Mouse (Mus musculus) lung, embryonic 15.5 days (tissue): Measurements from ENCODE around the gene Vsig8. TPM values are rescaled to one million over a fixed set of nuclear protein-coding genes. Genes with fewer than 3 reads are reported as not detected.

Experiments used
- ATAC-seq: fragments of 200-750 bp; cut with Nextera tagmentation; 2 replicates; pipeline ENCODE4 v1.8.0; 2017; ENCODE audit warnings: moderate number of reproducible peaks, borderline replicate concordance; ENCODE audit not compliant: low FRiP score, low TSS enrichment; ENCODE audit errors: extremely low read depth
- H3K27ac ChIP-seq: fragments of 300-500 bp; sonication (generic); 2 replicates; pipeline ENCODE4 v1.5.1; 2015; ENCODE audit warnings: moderate library complexity, mild to moderate bottlenecking, inconsistent platforms
- H3K27me3 ChIP-seq: fragments of 300-500 bp; sonication (generic); 2 replicates; pipeline ENCODE4 v1.6.1; 2015; ENCODE audit warnings: inconsistent platforms
- H3K36me3 ChIP-seq: fragments of 300-500 bp; sonication (generic); 2 replicates; pipeline ENCODE4 v1.6.1; 2015; ENCODE audit warnings: inconsistent platforms
- H3K4me1 ChIP-seq: fragments of 300-500 bp; sonication (generic); 2 replicates; pipeline ENCODE4 v1.6.1; 2015; ENCODE audit warnings: inconsistent platforms
- H3K4me2 ChIP-seq: fragments of 300-500 bp; sonication (generic); 2 replicates; pipeline ENCODE4 v1.6.1; 2015; ENCODE audit warnings: inconsistent platforms, mild to moderate bottlenecking, moderate library complexity
- H3K4me3 ChIP-seq: fragments of 300-500 bp; sonication (generic); 2 replicates; pipeline ENCODE4 v1.5.1; 2015; ENCODE audit warnings: mild to moderate bottlenecking, inconsistent platforms
- H3K9ac ChIP-seq: fragments of 300-500 bp; sonication (generic); 2 replicates; pipeline ENCODE4 v1.6.1; 2015; ENCODE audit warnings: inconsistent platforms
- H3K9me3 ChIP-seq: fragments of 300-500 bp; sonication (generic); 2 replicates; pipeline ENCODE4 v1.6.1; 2016; ENCODE audit warnings: inconsistent platforms
- WGBS: fragments of 180-500 bp; shearing (Covaris S2); methylation state at CpG from one replicate; pipeline ENCODE4 v1.1.7; 2015; 5-methylcytosine and 5-hydroxymethylcytosine counted together
- polyA plus RNA-seq: library from polyadenylated mRNA; unstranded; fragments of >200 nt; fragmentation: Nextera tagmentation; extraction: Ambion mirVana; gene quantifications from 2 replicates; pipeline ENCODE4 v1.2.1, GENCODE M21; 2015

Vsig8 gene
- polyA plus RNA-seq, 1 experiment from 2014 or later = 0.47 TPM

DNA sequence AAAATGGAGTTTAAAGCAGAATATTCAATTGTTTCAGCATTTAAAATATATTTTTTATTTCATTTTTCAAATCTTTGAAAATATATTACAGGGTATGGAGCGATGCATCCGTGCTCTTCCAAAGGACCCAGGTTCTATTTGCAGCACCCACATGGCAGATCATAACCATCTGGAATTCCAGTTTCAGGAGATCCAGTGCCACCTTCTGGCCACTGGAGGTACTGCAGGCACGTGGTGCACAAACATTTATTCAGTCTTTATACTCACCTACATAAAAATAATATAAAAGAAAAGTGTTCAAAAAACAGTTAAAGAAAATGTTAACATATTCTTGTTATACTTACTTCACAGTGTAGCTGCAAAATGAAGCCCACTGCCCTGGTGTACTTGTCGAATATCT is 37.7 kb upstream of the Vsig8 start:
- WGBS = 75% methylated on average over 4 of the region's 4 CpGs
- Histone ChIP-seq H3K4me1 (peaks cover 63% of the 10 kb centered on the region), H3K27ac (no peak overlapping the region), H3K36me3 (no peaks in the 10 kb centered on the region), H3K4me2 (no peak overlapping the region), H3K27me3 (no peaks in the 10 kb centered on the region), H3K4me3 (no peak overlapping the region), H3K9me3 (0 out of 2 replicates have a peak, but pooled peaks cover 3% of the 10 kb centered on the region), H3K9ac (no peak overlapping the region)
- ATAC-seq = no peak

GRCm38 (mm10) chr1:172519644-172520043 is 36.1 kb upstream of the Vsig8 start:
- no peaks in the 10 kb centered on the region for H3K36me3 ChIP-seq
- no peak overlapping the region for H3K9ac ChIP-seq
- peak overlapping the region; percentile 86 for H3K27ac ChIP-seq
- H3K4me3 ChIP-seq = no peak overlapping the region
- no peak for ATAC-seq
- 0 out of 2 replicates have a peak, but pooled peaks cover 3% of the 10 kb centered on the region for H3K9me3 ChIP-seq
- no peaks in the 10 kb centered on the region for H3K27me3 ChIP-seq
- 59% methylated on average over 6 of the region's 6 CpGs for WGBS
- peaks cover 56% of the 10 kb centered on the region for H3K4me1 ChIP-seq
- no peak overlapping the region for H3K4me2 ChIP-seq

DNA sequence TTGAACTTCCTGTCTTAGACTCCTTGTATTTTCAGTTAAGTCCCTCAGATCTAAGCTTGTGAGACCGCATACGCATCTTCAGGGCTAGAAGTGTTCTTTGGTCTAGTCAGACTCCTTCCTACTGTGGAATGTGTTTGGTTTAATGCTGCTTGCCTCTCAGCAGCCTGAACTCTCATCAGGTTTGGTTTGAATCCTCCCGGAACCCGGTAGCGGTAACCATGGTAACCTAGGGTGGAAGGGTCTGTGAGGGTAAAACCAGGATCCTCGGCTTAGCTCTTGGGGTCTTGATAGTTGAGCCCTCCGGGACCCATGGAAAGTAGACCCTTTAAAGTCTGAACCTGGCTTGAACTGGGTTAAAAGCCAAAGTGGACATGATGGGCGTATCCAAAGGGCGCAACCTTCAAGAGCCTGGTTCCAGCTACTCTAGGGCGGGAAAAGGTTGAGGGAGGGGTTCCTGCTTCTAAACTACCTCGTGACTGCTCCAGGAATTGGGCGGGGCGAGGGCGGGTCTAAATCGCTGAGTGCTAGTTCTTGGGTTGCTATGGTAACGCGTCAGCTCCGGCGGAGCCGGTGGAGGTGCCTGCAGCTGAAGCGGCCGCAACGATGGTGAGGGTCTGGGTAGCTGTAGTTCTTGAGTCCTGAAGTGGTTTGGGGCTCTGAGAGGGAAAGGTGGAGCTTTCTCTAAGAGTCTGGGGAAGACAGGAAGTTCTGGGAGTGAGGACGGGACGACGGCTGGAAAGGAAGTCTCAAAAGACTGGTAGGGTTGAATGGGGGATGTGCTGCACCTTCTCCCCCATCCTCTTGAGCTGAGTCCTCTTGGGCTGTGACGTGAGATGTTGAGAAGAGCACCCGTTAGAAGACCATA is 34.9 kb upstream of the Vsig8 start, which contains the start of gene Cfap45:
Cfap45 (plus strand) TSS at position 226 of the 865 bp plus-strand sequence.
- Histone ChIP-seq H3K9ac (no peak within 1 kb of the TSS), H3K9me3 (0 out of 2 replicates have a peak, but pooled peaks cover 3% of the 10 kb centered on the region), H3K27me3 (no peaks in the 10 kb centered on the region), H3K27ac (peak within 1 kb of the TSS; percentile 86), H3K4me3 (peak within 1 kb of the TSS; percentile 41), H3K4me1 (peaks cover 55% of the 10 kb centered on the region), H3K4me2 (peak within 1 kb of the TSS; percentile 66), H3K36me3 (no peaks in the 10 kb centered on the region)
- ATAC-seq = peak; percentile 69
- WGBS = 3% methylated on average over 28 of the region's 28 CpGs

GRCm38 (mm10) chr1:172522524-172522923 is 33.2 kb upstream of the Vsig8 start:
- H3K27ac ChIP-seq = 0 out of 2 replicates have a peak overlapping the region, but pooled peaks have one; percentile 16
- H3K4me1 ChIP-seq = peaks cover 71% of the 10 kb centered on the region
- no peak for ATAC-seq
- no peaks in the 10 kb centered on the region for H3K27me3 ChIP-seq
- no peak overlapping the region for H3K4me2 ChIP-seq
- WGBS = 47% methylated on average over 7 of the region's 7 CpGs
- H3K9me3 ChIP-seq = 0 out of 2 replicates have a peak, but pooled peaks cover 3% of the 10 kb centered on the region
- H3K9ac ChIP-seq = no peak overlapping the region
- no peak overlapping the region for H3K4me3 ChIP-seq
- H3K36me3 ChIP-seq = no peaks in the 10 kb centered on the region

DNA sequence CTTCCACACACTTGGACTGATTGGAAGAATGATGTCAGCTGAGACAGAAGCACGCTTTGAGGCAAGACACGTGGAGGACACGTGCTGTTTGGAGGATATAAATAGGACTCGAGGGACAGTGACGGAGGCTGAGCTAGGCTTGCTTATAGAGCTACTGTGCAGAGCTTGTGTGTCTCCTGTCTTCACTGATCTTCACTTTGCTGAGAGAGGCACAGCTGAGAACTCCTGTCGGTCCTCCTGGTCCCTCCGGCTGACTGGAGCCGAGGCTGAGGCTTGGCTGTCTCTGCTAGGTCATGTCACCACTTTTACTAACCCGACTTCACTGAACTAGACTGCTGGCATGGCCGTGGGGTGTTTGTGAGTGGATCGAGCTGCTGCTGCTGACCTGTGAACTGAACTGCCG is 32.0 kb upstream of the Vsig8 start:
- Histone ChIP-seq H3K4me3 (no peak overlapping the region), H3K9ac (no peak overlapping the region), H3K36me3 (no peaks in the 10 kb centered on the region), H3K4me1 (peaks cover 71% of the 10 kb centered on the region), H3K4me2 (no peak overlapping the region), H3K27ac (peak overlapping the region; percentile 58), H3K9me3 (no peaks in the 10 kb centered on the region), H3K27me3 (no peaks in the 10 kb centered on the region)
- WGBS = 28% methylated on average over 12 of the region's 12 CpGs
- ATAC-seq = peak; percentile 48

GRCm38 (mm10) chr1:172525027-172525764 is 30.5 kb upstream of the Vsig8 start:
- H3K27me3 ChIP-seq = no peaks in the 10 kb centered on the region
- H3K4me1 ChIP-seq = peaks cover 66% of the 10 kb centered on the region
- H3K9ac ChIP-seq = no peak overlapping the region
- peak overlapping the region; percentile 96 for H3K27ac ChIP-seq
- no peaks in the 10 kb centered on the region for H3K9me3 ChIP-seq
- H3K36me3 ChIP-seq = no peaks in the 10 kb centered on the region
- H3K4me3 ChIP-seq = no peak overlapping the region
- WGBS = 26% methylated on average over 15 of the region's 15 CpGs
- peak; percentile 25 for ATAC-seq
- peak overlapping the region; percentile 36 for H3K4me2 ChIP-seq

DNA sequence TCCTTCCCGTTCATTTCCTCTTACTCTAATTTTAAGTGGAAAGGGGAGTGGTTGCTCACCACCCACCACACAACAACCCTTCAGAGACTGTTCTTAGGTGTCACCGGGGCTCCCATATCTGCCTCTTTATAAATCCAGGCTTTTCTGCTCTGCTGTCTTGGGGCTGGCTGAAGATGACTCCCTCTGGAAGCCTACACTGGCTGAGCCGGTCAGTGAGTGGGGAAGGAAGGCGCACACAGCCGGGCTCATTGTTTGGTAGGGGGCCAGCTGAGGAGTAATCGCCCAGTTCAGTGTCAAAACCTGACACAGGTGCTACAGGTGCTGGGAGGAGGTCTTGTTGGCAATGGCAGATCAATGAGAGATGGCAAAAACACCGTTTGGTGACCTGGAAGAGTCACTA is 29.8 kb upstream of the Vsig8 start:
- H3K36me3 ChIP-seq = no peaks in the 10 kb centered on the region
- H3K4me2 ChIP-seq = peak overlapping the region; percentile 36; the same call in 1 of the 2 replicates
- peaks cover 64% of the 10 kb centered on the region for H3K4me1 ChIP-seq
- H3K27ac ChIP-seq = peak overlapping the region; percentile 96
- no peaks in the 10 kb centered on the region for H3K27me3 ChIP-seq
- 47% methylated on average over 7 of the region's 7 CpGs for WGBS
- H3K4me3 ChIP-seq = peak overlapping the region; percentile 14; the same call in 1 of the 2 replicates
- H3K9ac ChIP-seq = 0 out of 2 replicates have a peak overlapping the region, but pooled peaks have one; percentile 15
- H3K9me3 ChIP-seq = no peaks in the 10 kb centered on the region
- ATAC-seq = no peak

DNA sequence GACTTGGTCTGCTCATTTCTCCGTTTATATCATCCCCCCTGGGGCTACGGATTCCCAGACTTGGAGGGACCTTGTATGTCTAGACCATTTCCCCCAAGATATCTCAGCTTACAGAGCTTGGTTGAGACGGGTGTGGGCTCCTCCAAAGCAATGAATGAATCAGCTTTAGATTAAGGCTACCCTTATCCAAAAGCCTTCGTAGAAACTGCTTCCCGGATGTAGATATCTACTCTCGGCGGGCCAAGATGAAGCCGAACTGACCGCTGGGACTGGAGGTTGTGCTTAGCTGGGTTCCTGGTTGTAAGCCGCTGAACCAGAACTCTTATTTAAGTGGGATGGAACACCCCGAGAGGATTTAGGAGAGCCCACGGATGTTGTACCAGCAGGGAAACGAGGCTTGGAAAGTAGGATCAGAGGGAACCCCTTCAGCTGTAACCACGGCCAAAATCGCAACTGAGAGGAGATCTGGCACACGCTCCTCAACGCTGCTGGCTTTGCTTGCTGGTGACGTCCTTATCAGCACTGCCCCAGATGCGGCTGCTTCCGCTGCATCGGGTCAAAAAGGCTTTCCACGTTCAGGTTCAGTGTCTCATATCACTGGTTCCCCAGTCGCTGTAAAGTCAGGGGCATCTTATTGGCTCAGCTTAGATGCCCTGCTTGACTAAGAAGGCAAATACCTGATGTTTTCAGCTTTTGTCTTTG is 29.2 kb upstream of the Vsig8 start:
- peak overlapping the region; percentile 36 for H3K4me2 ChIP-seq
- 43% methylated on average over 23 of the region's 23 CpGs for WGBS
- peak overlapping the region; percentile 14 for H3K4me3 ChIP-seq
- no peaks in the 10 kb centered on the region for H3K27me3 ChIP-seq
- no peaks in the 10 kb centered on the region for H3K36me3 ChIP-seq
- H3K27ac ChIP-seq = peak overlapping the region; percentile 96
- H3K9me3 ChIP-seq = no peaks in the 10 kb centered on the region
- 0 out of 2 replicates have a peak overlapping the region, but pooled peaks have one; percentile 15 for H3K9ac ChIP-seq
- peaks cover 60% of the 10 kb centered on the region for H3K4me1 ChIP-seq
- no peak for ATAC-seq

GRCm38 (mm10) chr1:172527431-172527830 is 28.3 kb upstream of the Vsig8 start:
- peak overlapping the region; percentile 96; the same call in 1 of the 2 replicates for H3K27ac ChIP-seq
- H3K27me3 ChIP-seq = no peaks in the 10 kb centered on the region
- ATAC-seq = no peak
- no peaks in the 10 kb centered on the region for H3K9me3 ChIP-seq
- no peaks in the 10 kb centered on the region for H3K36me3 ChIP-seq
- no peak overlapping the region for H3K4me2 ChIP-seq
- peaks cover 58% of the 10 kb centered on the region for H3K4me1 ChIP-seq
- H3K9ac ChIP-seq = no peak overlapping the region
- WGBS = 90% methylated on average over 10 of the region's 10 CpGs
- no peak overlapping the region for H3K4me3 ChIP-seq

- H3K4me1 ChIP-seq = peaks cover 56% of the 10 kb centered on the region
- no peaks in the 10 kb centered on the region for H3K27me3 ChIP-seq
- no peaks in the 10 kb centered on the region for H3K9me3 ChIP-seq
- H3K27ac ChIP-seq = no peak overlapping the region
- H3K4me3 ChIP-seq = no peak overlapping the region
- H3K4me2 ChIP-seq = no peak overlapping the region
- no peaks in the 10 kb centered on the region for H3K36me3 ChIP-seq
- no peak overlapping the region for H3K9ac ChIP-seq
- ATAC-seq = no peak
- 7% methylated on average over 7 of the region's 7 CpGs for WGBS
Observed at GRCm38 (mm10) chr1:172528701-172529100, 27.0 kb upstream of the Vsig8 start.

DNA sequence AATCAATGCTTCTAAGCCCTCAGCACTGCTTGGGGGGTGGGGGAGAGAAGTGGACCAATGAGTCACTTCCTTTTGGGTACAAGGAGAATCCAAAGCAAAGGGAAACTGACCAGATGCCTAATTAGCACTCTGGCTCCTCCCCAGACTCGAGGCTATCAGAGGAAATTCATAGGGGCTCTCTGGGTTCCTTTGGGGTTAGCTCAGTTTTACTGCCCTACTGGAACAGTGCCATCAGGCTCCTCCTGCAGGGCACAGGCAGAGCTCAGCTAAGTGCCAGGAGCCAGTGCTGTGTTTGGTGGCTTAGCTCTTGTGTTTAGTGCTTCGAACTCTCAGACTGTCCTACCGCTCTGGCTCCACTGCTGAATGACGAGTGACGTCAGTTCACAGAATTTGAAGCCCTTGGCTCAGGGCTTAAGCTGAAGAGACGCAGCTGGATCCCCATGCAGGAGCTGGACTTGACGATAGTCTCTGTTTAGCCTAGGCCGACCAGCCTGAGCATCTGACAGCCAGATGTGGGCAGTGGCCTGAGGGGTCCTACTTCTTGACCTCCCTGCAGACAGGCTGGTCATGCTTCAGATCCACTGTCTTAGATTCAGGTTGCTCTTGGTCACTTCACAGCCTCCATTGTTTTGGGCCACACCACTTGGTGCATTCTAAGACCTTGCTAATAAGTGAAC is 25.1 kb upstream of the Vsig8 start:
- Histone ChIP-seq H3K36me3 (no peaks in the 10 kb centered on the region), H3K27ac (peak overlapping the region; percentile 42; the same call in 1 of the 2 replicates), H3K9me3 (no peaks in the 10 kb centered on the region), H3K4me2 (no peak overlapping the region), H3K27me3 (no peaks in the 10 kb centered on the region), H3K4me1 (peaks cover 42% of the 10 kb centered on the region), H3K4me3 (no peak overlapping the region), H3K9ac (no peak overlapping the region)
- ATAC-seq = peak; percentile 12; the same call in 1 of the 2 replicates
- WGBS = 21% methylated on average over 8 of the region's 8 CpGs
